Mouse (Mus musculus) fibroblast of lung, adult 2 months (primary cell): Measurements from ENCODE around the gene Ubqln5.

Experiments used
- DNase-seq: peaks from one replicate; pipeline ENCODE4 v3.0.0-alpha.2; 2011; ENCODE audit warnings: low read depth

Gene Ubqln5

DNA sequence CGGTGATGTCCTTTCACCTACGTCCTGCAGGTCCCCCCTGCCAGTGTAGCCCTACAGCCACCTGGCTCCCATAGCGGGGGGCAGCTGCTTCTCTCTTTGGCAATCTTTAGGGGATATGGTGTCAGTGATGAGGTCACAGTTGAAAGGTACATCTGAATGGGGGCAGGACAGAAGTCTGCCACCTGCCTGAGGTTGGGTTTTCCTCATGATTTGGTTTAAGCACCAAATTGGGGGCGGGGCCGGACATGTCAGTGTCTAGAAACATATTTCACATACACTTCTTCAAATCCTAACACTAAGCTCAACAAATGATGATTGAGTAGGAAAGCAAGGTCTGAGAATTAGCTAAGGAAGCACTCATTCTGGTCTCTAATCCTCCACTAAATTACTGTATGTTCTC, at the start of gene Ubqln5:
TSS of gene Ubqln5 (minus strand) at position 101 of the 400 bp plus-strand sequence.
- no peak for DNase-seq

DNA sequence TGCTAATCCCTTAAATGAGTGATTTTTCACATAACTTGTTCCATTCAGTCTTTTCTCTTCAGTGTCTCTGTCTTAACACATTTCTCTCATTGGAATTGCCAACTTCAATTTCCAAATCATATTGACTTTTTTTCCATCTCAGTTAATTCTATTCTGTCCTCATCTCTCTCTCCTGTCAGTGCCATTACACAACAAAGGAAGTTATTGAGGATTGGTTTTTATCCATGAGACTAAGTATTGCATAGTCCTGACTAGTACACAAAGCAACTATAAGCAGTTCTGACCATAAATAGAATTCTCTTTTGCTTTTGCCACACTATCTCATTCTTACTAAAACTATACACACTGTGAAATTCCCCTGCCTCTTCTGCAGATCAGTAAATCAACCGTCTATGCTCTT, 49.4 kb upstream of the Ubqln5 start:
- DNase-seq: no peak

DNA sequence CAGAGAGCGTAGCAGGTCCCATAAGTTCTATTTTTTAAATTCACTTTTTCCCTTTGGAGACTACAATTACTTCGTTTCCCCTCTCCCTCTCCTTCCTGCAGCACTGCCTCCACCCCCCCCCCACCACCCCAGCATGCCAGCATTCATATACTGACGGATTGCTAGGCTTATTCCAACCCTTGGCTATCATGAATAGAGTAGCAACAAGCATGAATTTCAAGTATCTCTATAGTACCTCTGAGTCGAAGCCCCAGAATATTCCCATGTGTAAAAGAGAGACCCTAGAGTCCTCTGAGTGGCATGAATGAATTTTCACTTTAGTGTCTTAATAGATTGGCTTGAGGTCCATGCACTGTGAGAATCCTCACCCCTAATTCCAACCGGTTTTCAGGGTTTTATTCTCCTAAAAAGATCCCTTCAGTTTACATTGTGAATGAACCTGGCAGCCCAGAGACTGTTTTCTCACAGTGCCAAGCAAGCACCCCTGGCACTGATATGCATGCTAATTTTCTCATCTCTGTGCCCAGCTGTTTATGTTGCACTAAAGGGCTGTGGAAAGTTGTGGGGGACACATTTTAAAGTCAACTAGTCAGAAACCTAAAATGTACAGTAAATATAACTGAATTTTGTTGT, 48.9 kb upstream of the Ubqln5 start:
- DNase-seq: no peak

DNA sequence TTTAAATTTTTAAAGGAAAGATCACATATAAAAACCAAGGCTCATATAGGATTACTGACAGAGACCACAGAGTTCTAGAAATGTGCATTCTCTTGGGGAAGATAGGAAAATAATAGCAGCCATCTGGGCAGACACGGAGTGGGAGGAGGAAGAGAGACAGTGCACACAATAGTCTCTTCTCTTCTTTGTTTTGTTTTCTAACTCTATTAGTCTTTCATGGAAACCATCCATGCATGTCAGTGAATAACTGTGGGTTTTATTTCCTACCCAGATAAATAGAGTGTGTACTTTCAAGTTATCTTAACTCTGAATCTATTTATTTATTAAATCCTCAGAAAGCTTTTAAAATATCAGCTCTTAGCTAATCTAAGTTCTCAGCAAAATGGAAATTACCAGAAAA, 45.5 kb upstream of the Ubqln5 start:
- no peak for DNase-seq

DNA sequence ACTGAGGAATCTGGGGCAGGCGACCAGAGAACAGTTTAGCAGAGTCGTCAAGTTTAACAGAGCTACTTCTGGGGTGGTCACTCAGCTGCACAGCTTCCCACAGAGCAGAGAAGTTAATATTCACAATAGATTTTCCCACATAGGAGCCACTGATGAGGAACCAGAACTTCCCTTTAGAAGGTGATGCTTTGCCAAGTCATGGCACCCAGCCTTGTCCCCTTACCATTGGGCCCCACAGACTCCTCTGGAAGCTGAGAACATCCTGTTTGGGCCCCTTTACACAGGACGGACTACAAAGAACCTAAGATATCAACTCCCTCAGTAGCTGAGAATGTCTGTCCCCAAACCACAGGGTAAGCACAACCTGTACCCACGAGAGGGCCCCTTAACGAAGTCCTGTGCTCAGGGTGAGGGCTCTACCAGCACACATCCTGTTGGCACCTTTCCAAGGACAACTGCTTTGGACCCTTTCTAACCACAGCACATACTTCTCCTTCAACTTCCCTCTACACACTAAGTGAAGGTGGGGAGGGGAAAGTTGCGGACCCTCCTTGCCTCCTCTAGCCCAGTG, 40.1 kb upstream of the Ubqln5 start:
- DNase-seq: no peak

DNA sequence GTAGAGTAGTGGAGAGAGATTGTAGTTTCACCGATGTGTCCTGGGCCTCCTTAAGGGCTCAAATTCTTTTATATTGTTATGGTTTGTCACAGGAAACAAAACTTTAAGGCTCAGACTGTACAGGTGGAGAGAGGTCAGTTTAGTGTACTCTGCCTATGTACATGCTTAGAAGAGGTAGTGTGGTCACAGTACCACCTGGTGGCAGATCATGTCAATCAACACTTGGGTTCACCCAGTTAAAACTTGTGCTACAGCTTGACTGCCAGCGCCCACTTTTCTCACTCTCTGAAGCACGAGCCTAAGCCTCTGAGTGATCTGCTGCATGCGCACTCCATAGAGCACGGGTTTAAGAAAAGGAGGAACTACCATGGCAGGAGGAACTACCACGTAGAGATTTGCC, 37.5 kb upstream of the Ubqln5 start:
- no peak for DNase-seq

DNA sequence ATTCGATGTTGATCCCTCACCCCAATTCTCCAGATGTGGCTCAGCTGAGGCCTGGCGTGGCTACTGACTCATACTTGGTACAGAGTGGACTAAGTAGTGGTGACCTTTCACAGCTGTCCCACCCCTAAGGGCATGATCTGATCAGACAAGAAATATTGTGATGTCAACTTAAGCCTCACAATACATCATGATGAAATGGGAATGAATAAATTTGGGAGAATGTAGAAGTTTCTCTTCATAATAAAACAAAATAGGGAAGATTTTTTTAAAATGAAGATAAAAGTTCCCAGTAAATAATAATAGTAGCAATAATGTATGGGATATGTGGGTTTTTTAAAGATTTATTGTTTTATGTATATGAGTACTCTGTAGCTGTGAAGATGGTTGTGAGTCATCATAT, 20.8 kb upstream of the Ubqln5 start, which contains the start of gene Ubqlnl:
TSS of gene Ubqlnl (minus strand) at position 101 of the 400 bp plus-strand sequence.
- DNase-seq: no peak

DNA sequence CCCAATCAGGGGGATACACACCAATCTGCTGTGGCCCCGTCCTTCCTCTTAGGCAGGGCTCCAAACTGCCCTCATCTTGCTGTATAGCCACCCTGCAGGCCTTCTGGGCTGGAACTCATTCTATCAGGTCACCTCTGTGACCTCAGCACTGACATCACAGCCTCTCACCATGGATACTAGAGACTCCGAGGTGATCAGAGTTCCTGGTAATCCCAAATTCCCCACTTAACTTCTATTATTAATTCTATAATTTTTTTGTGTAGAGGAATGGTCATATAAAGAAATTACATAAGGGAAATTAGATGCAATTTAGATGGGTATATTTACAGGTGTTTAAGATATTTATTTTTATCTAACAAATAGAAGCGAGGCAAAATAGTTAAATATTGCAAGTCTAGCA, 13.6 kb upstream of the Ubqln5 start, which contains the start of gene Ubqln3:
TSS of gene Ubqln3 (minus strand) at position 101 of the 400 bp plus-strand sequence.
- DNase-seq: no peak

DNA sequence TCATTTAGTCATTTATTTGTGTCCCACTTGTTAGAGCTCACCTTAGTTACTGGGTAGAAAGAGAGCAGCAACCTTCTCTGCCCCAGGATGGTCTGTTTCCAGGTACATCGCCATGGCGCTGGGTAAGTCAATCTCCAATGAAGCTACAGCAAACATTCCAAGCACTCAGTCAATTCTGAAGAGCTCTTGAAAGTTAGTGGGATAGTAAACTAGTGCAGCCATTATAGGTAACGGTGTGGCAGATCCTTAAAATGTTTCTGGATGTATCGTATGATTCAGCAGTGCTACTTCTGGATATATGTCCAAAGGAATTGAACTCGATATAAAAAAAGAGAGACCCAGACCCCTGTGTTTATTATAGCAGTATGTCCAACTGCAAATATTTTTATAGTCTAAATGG, 7.7 kb upstream of the Ubqln5 start, which contains the start of gene Olfr643:
TSS of gene Olfr643 (minus strand) at position 101 of the 400 bp plus-strand sequence.
- DNase-seq: no peak

DNA sequence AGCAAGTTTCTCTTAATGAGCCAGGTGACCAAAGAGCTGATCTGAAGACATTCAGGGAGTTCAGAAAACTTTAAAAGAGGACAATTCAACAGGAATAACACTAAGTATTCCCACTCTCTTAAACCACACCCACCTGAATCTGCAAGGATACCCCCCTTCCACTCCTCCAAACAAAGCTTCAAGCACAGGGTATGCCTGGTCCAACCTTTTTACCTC, 25.0 kb downstream of the Ubqln5 start, which contains the start of gene Olfr646:
TSS of gene Olfr646 (plus strand) at position 117 of the 216 bp plus-strand sequence.
- no peak for DNase-seq

DNA sequence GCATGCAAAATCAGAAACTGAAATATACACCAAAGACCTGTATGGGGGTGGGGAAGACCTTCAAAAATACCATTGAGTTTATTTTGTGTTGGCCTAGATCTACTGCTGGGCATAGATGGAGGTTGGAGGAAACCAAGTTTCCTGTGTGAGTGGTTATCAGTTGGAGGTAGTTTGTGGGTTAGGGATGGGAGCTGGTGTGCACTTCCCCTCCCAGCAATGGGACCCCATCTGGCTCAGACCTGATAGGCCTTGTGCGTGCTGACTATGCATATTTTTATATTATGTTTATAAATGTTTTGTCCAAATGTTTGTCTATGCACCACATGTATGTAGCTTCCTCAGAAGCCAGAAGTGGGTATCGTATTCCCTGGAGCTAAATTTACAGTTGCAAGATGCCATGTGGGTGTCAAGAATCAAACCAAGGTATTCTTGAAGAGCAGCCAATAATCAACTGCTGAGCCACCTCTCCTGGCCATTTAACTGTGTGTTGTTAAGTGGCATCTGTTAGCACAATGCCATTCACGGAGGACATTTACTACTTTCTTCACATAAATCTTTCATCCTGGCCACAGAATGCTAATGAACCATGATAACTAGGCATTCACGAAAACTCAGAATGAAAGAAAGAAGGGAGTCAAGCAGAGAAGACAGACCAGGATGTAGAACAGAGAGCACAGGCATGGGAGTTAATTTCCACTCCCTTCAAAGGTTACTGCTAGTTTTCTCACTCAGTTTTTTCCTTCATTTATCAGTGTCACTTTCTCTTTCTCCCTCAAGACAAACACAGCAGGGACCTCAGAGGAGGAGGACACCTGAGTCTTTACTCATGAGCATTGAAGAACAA, 25.5 kb downstream of the Ubqln5 start:
- no peak for DNase-seq

DNA sequence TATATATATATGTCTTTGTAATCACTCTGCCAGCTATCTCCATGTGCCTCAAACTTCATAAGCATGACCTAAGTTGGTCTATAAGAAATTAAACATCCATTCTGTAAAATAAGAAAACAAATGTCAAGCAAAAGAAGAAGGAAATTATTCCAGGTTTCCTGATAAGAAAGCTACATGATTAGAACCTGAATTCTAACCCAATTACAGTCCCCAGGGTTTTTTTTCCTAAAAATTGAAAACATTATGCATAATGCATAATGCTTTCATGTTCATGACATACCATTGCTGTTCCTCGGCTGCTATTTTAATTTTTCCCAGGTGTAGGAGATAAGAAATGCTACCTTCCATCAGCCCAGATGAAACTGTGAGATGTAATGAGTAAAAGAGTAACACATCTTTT, 44.3 kb downstream of the Ubqln5 start, which contains the start of gene Olfr645:
TSS of gene Olfr645 (minus strand) at position 101 of the 400 bp plus-strand sequence.
- no peak for DNase-seq
